Mouse (Mus musculus): Measurements from ENCODE around the gene Junb.

DNA sequence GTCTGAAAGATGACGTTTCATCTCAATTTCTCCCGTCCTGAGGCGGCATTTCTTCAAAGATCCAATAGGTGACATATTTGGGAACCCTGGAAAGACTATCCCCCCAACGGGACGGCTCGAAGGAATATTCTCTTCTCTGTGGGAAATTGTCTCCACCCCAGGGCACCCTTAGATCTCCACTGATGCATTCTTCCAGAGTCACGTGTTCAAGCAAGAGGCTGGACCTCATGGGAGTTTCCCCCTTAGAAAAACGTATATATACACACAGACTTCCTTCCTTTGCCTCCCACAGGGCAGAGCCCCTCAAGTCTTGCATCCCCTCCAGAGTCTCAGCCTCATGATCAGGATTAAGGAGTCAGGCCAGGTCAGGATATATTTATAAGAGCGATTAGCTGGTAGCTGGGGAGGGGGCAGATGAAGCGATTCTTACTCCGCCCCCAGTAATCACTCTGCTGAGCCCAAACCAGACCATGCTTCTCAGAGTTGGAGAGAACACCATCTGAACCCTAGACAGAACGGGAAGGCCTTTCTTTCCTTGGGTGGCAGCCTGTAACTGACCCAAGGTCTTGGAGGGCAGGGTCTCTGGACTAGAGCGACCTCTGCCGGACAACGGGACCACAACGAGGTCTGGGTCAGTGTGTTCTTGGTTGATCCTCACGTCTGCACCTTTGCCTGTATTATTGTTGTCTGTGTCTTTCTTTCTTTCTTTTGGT is 31.8 kb downstream of the Junb start, which contains the start of gene Rtbdn:
- TF ChIP-seq CTCF (IDR thresholded peaks at IDR 0.05; ENCODE audit: control insufficient read depth, insufficient read depth, insufficient read length) (no peak), MAX (IDR thresholded peaks at IDR 0.05) (no peak), MYOD1 (IDR thresholded peaks at IDR 0.05; ENCODE audit: control insufficient read depth, insufficient read length, low read depth) (no peak), USF1 (IDR thresholded peaks at IDR 0.05; ENCODE audit: low read depth) (no peak), FOSL1 (IDR thresholded peaks at IDR 0.05; ENCODE audit: insufficient read depth, low read length, poor library complexity, severe bottlenecking) (no peak), MYOG (IDR thresholded peaks at IDR 0.05; ENCODE audit: control insufficient read depth, extremely low read depth, insufficient read length) (no peak)

Data from C2C12 (cell line).